Mouse (Mus musculus): ENCODE data around the gene Fus. TPM values are rescaled to one million over a fixed set of nuclear protein-coding genes. Genes with fewer than 3 reads are reported as not detected.

Fus gene
- polyA plus RNA-seq, 1 experiment, result 239 TPM

GRCm38 (mm10) chr7:127944614-127945013 is 22.6 kb upstream of the Fus start:
- no peaks in the 10 kb centered on the region for H3K4me1 ChIP-seq (ENCODE audit: control insufficient read depth, insufficient read depth, insufficient read length)
- WGBS, result 60% methylated on average over 23 of the region's 23 CpGs
- no peak overlapping the region for H3K4me3 ChIP-seq (ENCODE audit: extremely low read depth, insufficient read depth, insufficient read length)
- no peak for DNase-seq (ENCODE audit: low read depth in 1 of 2, low spot score in 2 of 2)
- H3K36me3 ChIP-seq (ENCODE audit: control insufficient read depth, insufficient read depth, low read length), result no peaks in the 10 kb centered on the region
- H3K27ac ChIP-seq (ENCODE audit: insufficient read depth, low read length), result no peak overlapping the region
- no peak for TF ChIP-seq CTCF (IDR thresholded peaks at IDR 0.05; ENCODE audit: extremely low read depth, insufficient read depth, insufficient read length, insufficient replicate concordance)
- no peak for TF ChIP-seq POLR2A (IDR thresholded peaks at IDR 0.05; ENCODE audit: low read depth, low read length)
- H3K27me3 ChIP-seq (ENCODE audit: control insufficient read depth, insufficient read depth, low read length), result no peaks in the 10 kb centered on the region

GRCm38 (mm10) chr7:127946470-127947023 is 20.7 kb upstream of the Fus start, which contains the start of gene Prss36:
Gene Prss36 (minus strand): TSS chr7:127946725.
- no peak within 1 kb of the TSS for H3K27ac ChIP-seq (ENCODE audit: insufficient read depth, low read length)
- H3K4me3 ChIP-seq (ENCODE audit: extremely low read depth, insufficient read depth, insufficient read length), result no peak within 1 kb of the TSS
- 85% methylated on average over 6 of the region's 6 CpGs for WGBS
- no peak for TF ChIP-seq POLR2A (IDR thresholded peaks at IDR 0.05; ENCODE audit: low read depth, low read length)
- TF ChIP-seq CTCF (IDR thresholded peaks at IDR 0.05; ENCODE audit: extremely low read depth, insufficient read depth, insufficient read length, insufficient replicate concordance), result no peak
- DNase-seq (ENCODE audit: low read depth in 1 of 2, low spot score in 2 of 2), result no peak
- no peaks in the 10 kb centered on the region for H3K36me3 ChIP-seq (ENCODE audit: control insufficient read depth, insufficient read depth, low read length)
- no peaks in the 10 kb centered on the region for H3K4me1 ChIP-seq (ENCODE audit: control insufficient read depth, insufficient read depth, insufficient read length)
- no peaks in the 10 kb centered on the region for H3K27me3 ChIP-seq (ENCODE audit: control insufficient read depth, insufficient read depth, low read length)

- WGBS, result 21% methylated on average over 13 of the region's 13 CpGs
- TF ChIP-seq CTCF (IDR thresholded peaks at IDR 0.05; ENCODE audit: extremely low read depth, insufficient read depth, insufficient read length, insufficient replicate concordance) (no peak), POLR2A (IDR thresholded peaks at IDR 0.05; ENCODE audit: low read depth, low read length) (no peak)
- Histone ChIP-seq H3K4me3 (ENCODE audit: extremely low read depth, insufficient read depth, insufficient read length) (no peak overlapping the region), H3K27me3 (ENCODE audit: control insufficient read depth, insufficient read depth, low read length) (no peaks in the 10 kb centered on the region), H3K4me1 (ENCODE audit: control insufficient read depth, insufficient read depth, insufficient read length) (no peaks in the 10 kb centered on the region), H3K27ac (ENCODE audit: insufficient read depth, low read length) (no peak overlapping the region), H3K36me3 (ENCODE audit: control insufficient read depth, insufficient read depth, low read length) (no peaks in the 10 kb centered on the region)
- DNase-seq (ENCODE audit: low read depth in 1 of 2, low spot score in 2 of 2), result no peak
These were observed 14.2 kb upstream of the Fus start for GRCm38 (mm10) chr7:127952864-127953581.

- Histone ChIP-seq H3K27ac (ENCODE audit: insufficient read depth, low read length) (no peak overlapping the region), H3K4me1 (ENCODE audit: control insufficient read depth, insufficient read depth, insufficient read length) (no peaks in the 10 kb centered on the region), H3K36me3 (ENCODE audit: control insufficient read depth, insufficient read depth, low read length) (no peaks in the 10 kb centered on the region), H3K4me3 (ENCODE audit: extremely low read depth, insufficient read depth, insufficient read length) (no peak overlapping the region), H3K27me3 (ENCODE audit: control insufficient read depth, insufficient read depth, low read length) (no peaks in the 10 kb centered on the region)
- no peak for DNase-seq (ENCODE audit: low read depth in 1 of 2, low spot score in 2 of 2)
- 79% methylated on average over 5 of the region's 5 CpGs for WGBS
- TF ChIP-seq POLR2A (IDR thresholded peaks at IDR 0.05; ENCODE audit: low read depth, low read length) (no peak), CTCF (IDR thresholded peaks at IDR 0.05; ENCODE audit: extremely low read depth, insufficient read depth, insufficient read length, insufficient replicate concordance) (no peak)
These were observed 7.9 kb upstream of the Fus start for GRCm38 (mm10) chr7:127959364-127959763.

GRCm38 (mm10) chr7:127966371-127966918 is 812 bp upstream of the Fus start:
- Histone ChIP-seq H3K4me1 (ENCODE audit: control insufficient read depth, insufficient read depth, insufficient read length) (peaks cover 5% of the 10 kb centered on the region; the same call in 1 of the 2 replicates), H3K36me3 (ENCODE audit: control insufficient read depth, insufficient read depth, low read length) (peaks cover 8% of the 10 kb centered on the region), H3K27ac (ENCODE audit: insufficient read depth, low read length) (peak overlapping the region; percentile 98), H3K4me3 (ENCODE audit: extremely low read depth, insufficient read depth, insufficient read length) (peak overlapping the region; percentile 98), H3K27me3 (ENCODE audit: control insufficient read depth, insufficient read depth, low read length) (no peaks in the 10 kb centered on the region)
- TF ChIP-seq CTCF (IDR thresholded peaks at IDR 0.05; ENCODE audit: extremely low read depth, insufficient read depth, insufficient read length, insufficient replicate concordance) (no peak), POLR2A (IDR thresholded peaks at IDR 0.05; ENCODE audit: low read depth, low read length) (no peak)
- DNase-seq (ENCODE audit: low read depth in 1 of 2, low spot score in 2 of 2), result no peak
- 21% methylated on average over 10 of the region's 10 CpGs for WGBS

- Histone ChIP-seq H3K36me3 (ENCODE audit: control insufficient read depth, insufficient read depth, low read length) (peaks cover 22% of the 10 kb centered on the region), H3K4me1 (ENCODE audit: control insufficient read depth, insufficient read depth, insufficient read length) (peaks cover 5% of the 10 kb centered on the region; the same call in 1 of the 2 replicates), H3K27ac (ENCODE audit: insufficient read depth, low read length) (peak overlapping the region; percentile 98), H3K27me3 (ENCODE audit: control insufficient read depth, insufficient read depth, low read length) (no peaks in the 10 kb centered on the region), H3K4me3 (ENCODE audit: extremely low read depth, insufficient read depth, insufficient read length) (peak overlapping the region; percentile 98)
- TF ChIP-seq POLR2A (IDR thresholded peaks at IDR 0.05; ENCODE audit: low read depth, low read length), result no peak
- TF ChIP-seq CTCF (IDR thresholded peaks at IDR 0.05; ENCODE audit: extremely low read depth, insufficient read depth, insufficient read length, insufficient replicate concordance), result no peak
- under 1% methylated on average over 41 of the region's 42 CpGs for WGBS
- peak; percentile 28 to 68 for DNase-seq (ENCODE audit: low read depth in 1 of 2, low spot score in 2 of 2)
These were observed 918 bp downstream of the Fus start for GRCm38 (mm10) chr7:127967922-127968828.

All from spleen, adult 2 months (tissue).